Mouse (Mus musculus): ENCODE measurements around the gene Szrd1. TPM values are rescaled to one million over a fixed set of nuclear protein-coding genes. Genes with fewer than 3 reads are reported as not detected.

Gene Szrd1
- polyA plus RNA-seq (2015; fragmentation: Nextera tagmentation; extraction: Ambion mirVana), result 43.6 and 44.2 TPM in 2 replicates

DNA sequence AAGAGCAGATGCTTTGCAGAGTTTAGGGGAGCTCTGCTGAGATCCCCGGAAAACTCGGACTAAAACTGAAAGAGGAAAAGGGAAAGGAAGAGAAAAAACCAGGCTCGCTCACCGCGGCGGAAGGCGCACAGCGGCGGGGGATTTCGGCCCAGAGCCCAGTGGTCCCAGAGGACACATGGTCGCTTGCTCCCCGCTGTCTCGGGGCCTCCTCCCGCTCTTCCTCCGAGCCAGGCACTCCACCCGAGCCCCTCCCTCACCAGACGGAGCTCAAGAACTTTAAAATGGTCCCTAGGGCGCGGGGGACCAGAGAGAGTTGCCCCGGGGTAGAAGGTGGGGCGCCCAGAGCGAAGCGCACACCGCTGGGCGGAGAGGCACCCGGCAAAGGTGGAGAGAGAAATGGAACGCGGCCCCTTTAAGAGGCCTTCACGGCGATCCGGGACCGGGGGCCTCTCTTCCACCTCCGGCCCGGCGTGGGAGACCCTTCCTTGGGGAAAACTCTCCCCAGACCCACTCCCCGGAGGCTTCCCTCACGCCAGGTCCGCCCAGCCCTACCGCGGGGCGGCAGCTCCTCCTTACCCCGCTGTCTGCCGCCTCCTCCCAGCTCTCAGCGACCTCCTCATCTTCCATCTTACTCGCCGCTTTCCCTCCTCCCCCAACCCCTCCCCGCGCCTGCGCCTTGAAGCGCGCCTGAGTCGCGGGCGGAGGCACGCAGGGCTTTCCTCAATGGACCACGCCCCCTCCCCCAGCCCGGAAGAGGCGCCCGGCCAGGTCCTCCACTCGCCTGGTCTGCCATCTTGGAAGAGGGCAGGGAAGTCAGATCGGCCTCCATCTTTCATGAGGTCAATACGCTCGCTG lies at the start of gene Szrd1:
Gene Szrd1, minus strand, starts transcription at position 660 of the 855 bp plus-strand sequence.
- Histone ChIP-seq H3K9ac (peak within 1 kb of the TSS; percentile 90), H3K27me3 (no peaks in the 10 kb centered on the region), H3K9me3 (no peaks in the 10 kb centered on the region), H3K36me3 (no peaks in the 10 kb centered on the region), H3K4me1 (peaks cover 41% of the 10 kb centered on the region), H3K27ac (peak within 1 kb of the TSS; percentile 93), H3K4me3 (peak within 1 kb of the TSS; percentile 91), H3K4me2 (replicated peaks) (peak within 1 kb of the TSS; percentile 92)
- WGBS, result under 1% methylated on average over 62 of the region's 63 CpGs
- peak; percentile 93 for ATAC-seq (ENCODE audit: low FRiP score, low read depth)

DNA sequence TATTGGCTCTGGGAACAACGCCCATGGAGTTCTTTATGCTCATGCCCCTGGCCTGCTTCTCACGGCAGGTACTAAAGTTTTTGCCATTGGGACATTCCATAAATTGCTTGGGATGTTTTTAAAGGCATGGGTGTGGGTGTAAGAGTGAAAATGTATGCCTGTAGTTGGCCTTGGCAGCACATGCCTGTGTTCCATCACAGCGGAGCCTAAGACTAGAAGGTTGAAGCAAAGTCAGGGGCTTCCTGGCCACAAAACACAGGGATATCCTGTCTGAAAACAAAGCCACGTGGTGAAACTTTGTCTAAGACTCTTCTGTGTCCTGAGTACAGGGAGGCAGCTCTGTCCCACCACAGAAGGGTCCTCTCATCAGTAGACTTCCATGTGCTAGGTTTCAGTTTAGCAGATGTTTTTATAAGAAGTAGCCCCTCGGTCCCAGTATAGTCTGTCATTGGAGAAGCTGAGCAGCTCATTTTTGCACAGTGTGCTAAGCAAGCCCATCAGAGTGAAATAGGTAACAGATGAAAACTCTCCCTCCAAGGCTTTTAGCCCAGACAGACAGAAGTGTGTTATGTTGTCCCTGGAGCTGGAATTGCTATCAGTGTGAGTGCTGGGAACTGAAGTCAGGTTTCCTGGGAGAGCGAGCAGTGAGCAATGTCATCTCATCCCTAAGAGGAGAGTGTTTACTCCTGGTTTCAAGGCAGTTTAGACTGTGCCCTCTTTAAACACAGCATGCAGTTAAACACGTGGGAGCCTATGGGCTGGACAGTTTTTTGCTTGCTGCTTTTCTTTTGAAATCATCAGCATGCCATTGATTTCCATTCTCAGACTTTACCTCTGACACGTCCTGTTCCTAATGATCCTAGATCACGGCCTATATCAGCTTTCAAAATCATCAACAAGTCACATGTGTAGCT lies 47.6 kb upstream of the Szrd1 start:
- 42% methylated on average over 9 of the region's 9 CpGs for WGBS

DNA sequence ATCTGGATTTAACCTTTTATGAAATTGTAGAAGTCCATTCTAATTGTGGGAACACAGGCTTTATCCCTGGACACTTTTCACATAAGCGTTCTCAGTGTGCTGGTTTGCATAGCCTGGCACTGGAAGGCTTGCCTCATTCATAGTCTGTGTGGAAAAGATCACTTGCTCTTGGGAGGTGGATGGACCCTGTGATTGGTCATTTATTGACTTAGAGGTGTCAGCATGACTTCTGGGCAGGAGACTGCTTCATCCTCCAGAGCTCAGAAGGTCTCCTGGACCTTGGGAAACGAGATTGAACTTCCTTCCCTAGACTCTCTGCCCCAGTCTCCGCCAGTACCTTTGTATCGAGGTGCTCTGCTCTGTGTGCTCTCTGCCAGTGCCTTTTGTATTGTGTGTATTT lies 44.9 kb upstream of the Szrd1 start:
- H3K27me3 ChIP-seq, result no peaks in the 10 kb centered on the region
- ATAC-seq (ENCODE audit: low FRiP score, low read depth), result no peak

More for the DNA sequence above, 47.6 kb upstream of the Szrd1 start:
- Histone ChIP-seq H3K4me3 (no peak overlapping the region), H3K27me3 (no peaks in the 10 kb centered on the region), H3K4me1 (peaks cover 30% of the 10 kb centered on the region), H3K9ac (no peak overlapping the region), H3K9me3 (no peaks in the 10 kb centered on the region), H3K27ac (peak overlapping the region; percentile 83), H3K36me3 (peaks cover 54% of the 10 kb centered on the region), H3K4me2 (replicated peaks) (peak overlapping the region; percentile 36)
- ATAC-seq (ENCODE audit: low FRiP score, low read depth), result peak; percentile 67

DNA sequence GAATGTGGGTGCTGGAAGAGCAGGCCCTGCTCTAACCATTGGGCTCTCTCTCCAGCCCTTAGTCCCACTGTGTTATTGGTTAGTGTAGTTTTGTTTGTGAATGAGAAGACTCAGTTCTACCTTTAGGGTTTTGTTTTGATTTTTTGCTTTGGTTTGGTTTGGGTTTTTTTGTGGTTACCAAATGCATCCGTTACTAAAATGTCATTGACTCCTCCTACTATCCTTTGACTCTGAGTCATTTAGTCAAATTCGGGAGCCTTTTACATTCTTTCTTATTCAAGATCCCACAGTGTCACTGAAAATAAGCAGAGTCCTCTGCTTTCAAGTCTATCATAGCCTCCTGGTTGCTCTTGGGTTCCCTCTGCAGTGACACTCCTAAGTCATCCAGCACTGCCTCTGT lies 44.4 kb upstream of the Szrd1 start:
- Histone ChIP-seq H3K9me3 (no peaks in the 10 kb centered on the region), H3K4me2 (replicated peaks) (no peak overlapping the region), H3K4me1 (peaks cover 30% of the 10 kb centered on the region), H3K27ac (no peak overlapping the region), H3K36me3 (peaks cover 55% of the 10 kb centered on the region), H3K9ac (no peak overlapping the region), H3K4me3 (no peak overlapping the region), H3K27me3 (no peaks in the 10 kb centered on the region)
- WGBS, result 92% methylated on average over 2 of the region's 2 CpGs
- ATAC-seq (ENCODE audit: low FRiP score, low read depth), result no peak

More for the DNA sequence above, 44.9 kb upstream of the Szrd1 start:
- WGBS, result 89% methylated on average over 4 of the region's 4 CpGs
- Histone ChIP-seq H3K4me3 (no peak overlapping the region), H3K36me3 (peaks cover 52% of the 10 kb centered on the region), H3K9ac (no peak overlapping the region), H3K4me1 (peaks cover 30% of the 10 kb centered on the region), H3K4me2 (replicated peaks) (no peak overlapping the region), H3K9me3 (no peaks in the 10 kb centered on the region), H3K27ac (no peak overlapping the region)

DNA sequence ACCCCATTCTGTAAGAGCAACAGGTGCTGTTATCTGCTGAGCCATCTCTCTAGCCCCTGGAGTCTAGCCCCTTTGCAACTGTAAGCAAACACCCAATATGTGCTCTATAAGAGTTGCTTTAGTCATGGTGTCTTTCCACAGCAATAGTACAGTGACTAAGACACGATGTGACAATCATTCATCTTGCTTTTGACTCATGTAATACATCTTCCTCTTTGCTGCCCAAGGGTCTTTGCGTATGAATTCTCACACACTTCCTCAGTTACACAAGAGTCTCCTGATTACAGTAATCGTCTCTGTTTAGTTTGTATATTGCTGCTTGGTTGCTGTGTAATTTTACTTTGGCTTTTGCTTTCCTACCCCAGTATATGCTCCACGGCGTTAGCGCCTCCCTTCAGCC lies 42.4 kb upstream of the Szrd1 start:
- H3K9ac ChIP-seq, result no peak overlapping the region
- no peak overlapping the region for H3K27ac ChIP-seq
- 95% methylated on average over 6 of the region's 6 CpGs for whole genome bisulfite sequencing
- no peak overlapping the region for H3K4me3 ChIP-seq
- ATAC-seq (ENCODE audit: low FRiP score, low read depth), result no peak
- no peaks in the 10 kb centered on the region for H3K27me3 ChIP-seq
- peaks cover 69% of the 10 kb centered on the region for H3K36me3 ChIP-seq
- H3K9me3 ChIP-seq, result no peaks in the 10 kb centered on the region
- H3K4me2 ChIP-seq (replicated peaks), result no peak overlapping the region
- H3K4me1 ChIP-seq, result peaks cover 19% of the 10 kb centered on the region

DNA sequence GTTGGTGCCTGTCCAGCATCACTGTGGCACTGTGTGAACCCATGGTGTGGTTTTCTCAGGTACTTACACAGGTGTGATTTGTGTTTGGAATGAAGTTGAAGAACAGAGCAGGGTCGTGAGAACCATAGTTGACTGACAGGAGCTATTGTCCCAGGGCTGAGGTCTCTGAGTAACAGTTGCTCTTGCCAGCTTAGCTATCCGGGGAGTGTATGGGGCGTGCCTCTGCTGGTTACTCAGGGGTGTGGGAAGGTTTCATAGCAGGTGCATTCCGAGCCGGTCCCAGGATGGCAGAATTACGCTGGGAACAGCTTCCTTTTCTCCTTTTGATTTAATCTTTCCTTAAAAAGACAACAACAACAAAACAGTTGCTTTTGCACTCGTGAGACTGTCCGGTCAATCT lies 41.3 kb upstream of the Szrd1 start:
- peaks cover 79% of the 10 kb centered on the region for H3K36me3 ChIP-seq
- H3K4me3 ChIP-seq, result no peak overlapping the region
- H3K27ac ChIP-seq, result no peak overlapping the region
- no peaks in the 10 kb centered on the region for H3K27me3 ChIP-seq
- peaks cover 8% of the 10 kb centered on the region for H3K4me1 ChIP-seq
- ATAC-seq (ENCODE audit: low FRiP score, low read depth), result no peak
- no peaks in the 10 kb centered on the region for H3K9me3 ChIP-seq
- H3K4me2 ChIP-seq (replicated peaks), result no peak overlapping the region
- H3K9ac ChIP-seq, result no peak overlapping the region
- 86% methylated on average over 8 of the region's 8 CpGs for WGBS

DNA sequence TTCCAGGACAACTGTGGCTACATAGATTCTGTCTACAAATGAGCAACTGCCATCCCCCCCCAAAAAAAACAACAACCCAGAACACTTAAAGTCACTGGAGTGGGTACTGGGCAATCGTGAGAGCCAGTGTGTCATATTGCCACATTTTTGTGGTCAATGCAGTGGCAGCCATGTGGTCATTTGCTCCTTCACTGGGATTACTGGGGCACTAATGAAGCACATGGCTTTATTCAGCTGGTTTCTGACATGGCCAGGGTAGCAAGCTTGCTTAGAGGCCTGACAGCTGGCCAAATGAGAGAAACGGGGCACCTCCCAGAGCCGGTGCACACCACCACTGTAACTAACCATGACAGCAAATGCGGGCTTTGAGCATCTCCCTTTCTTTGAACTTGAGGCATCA lies 38.9 kb upstream of the Szrd1 start:
- Histone ChIP-seq H3K36me3 (peaks cover 84% of the 10 kb centered on the region), H3K27ac (no peak overlapping the region), H3K4me1 (no peaks in the 10 kb centered on the region), H3K9ac (no peak overlapping the region), H3K27me3 (no peaks in the 10 kb centered on the region), H3K9me3 (no peaks in the 10 kb centered on the region), H3K4me2 (replicated peaks) (no peak overlapping the region), H3K4me3 (no peak overlapping the region)
- 85% methylated on average over 4 of the region's 4 CpGs for WGBS
- no peak for ATAC-seq (ENCODE audit: low FRiP score, low read depth)

DNA sequence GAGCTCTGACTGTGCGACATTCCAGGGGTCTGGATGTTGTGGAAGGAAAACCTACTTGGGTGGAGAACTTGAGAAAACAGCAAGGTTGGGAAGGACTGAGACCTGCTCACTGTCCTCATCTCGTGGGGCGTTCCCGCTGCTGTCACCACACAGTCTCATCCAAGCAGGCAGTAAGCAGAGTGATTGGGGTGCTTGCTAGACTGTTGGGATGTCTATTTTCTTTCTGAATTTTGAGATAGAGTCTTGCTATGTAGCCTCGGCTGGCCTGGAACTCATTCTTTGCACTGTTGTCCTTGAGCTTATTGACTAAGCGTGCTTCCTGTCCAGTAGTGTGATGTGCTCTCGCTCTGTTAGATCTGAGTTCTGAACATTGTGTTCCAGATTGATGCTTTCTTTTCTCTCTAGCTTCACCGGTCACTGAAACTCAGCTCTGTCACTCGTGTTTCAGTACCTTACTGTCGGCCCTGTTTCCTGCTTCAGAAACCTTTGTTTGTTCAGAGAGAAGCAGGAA lies 36.8 kb upstream of the Szrd1 start:
- no peaks in the 10 kb centered on the region for H3K27me3 ChIP-seq
- H3K4me3 ChIP-seq, result no peak overlapping the region
- no peak overlapping the region for H3K9ac ChIP-seq
- H3K36me3 ChIP-seq, result peaks cover 76% of the 10 kb centered on the region
- H3K9me3 ChIP-seq, result no peaks in the 10 kb centered on the region
- 83% methylated on average over 10 of the region's 10 CpGs for WGBS
- ATAC-seq (ENCODE audit: low FRiP score, low read depth), result no peak
- no peak overlapping the region for H3K27ac ChIP-seq
- no peak overlapping the region for H3K4me2 ChIP-seq (replicated peaks)
- H3K4me1 ChIP-seq, result no peaks in the 10 kb centered on the region

DNA sequence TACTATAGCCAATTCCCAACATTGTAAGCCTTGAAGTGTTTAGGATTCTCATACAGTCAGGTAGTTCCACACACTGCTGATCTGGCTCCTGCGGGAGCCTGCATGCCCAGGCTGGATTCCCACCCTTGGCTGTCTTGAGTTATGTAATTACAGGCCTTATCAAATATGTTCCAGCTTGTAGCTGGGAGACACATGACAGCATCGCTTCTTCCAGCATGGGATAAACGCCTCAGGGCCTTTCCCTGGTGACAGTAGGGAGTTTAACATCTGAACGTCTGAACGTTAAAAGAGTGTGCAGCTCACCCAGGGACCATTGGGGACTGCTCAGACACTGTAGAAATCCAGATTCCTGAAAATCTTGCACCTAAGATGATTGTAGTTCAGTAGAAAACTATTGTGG lies 36.2 kb upstream of the Szrd1 start:
- Histone ChIP-seq H3K36me3 (peaks cover 76% of the 10 kb centered on the region), H3K4me3 (no peak overlapping the region), H3K4me2 (replicated peaks) (no peak overlapping the region), H3K9ac (no peak overlapping the region), H3K9me3 (no peaks in the 10 kb centered on the region), H3K4me1 (no peaks in the 10 kb centered on the region), H3K27me3 (no peaks in the 10 kb centered on the region), H3K27ac (no peak overlapping the region)
- no peak for ATAC-seq (ENCODE audit: low FRiP score, low read depth)
- 81% methylated on average over 5 of the region's 5 CpGs for WGBS

DNA sequence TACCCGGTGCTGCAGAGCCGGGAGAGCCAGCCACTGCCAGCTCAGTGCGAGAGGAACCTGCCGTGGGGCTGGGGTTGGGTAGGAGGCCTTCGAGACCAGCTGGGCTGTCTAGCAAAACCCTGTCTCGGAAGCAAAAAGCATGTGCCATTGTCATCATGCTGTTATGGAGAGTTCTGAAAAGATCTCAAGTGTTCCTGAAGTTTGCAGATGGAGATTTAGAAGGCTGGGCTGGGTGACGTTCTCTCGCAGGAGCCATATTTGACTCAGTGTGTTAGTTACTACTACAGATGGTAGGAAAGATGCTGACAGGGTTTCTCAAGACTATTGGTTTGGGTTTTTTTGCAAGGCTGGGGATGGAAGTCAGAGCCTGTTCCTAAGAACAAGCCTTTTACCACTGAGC lies 32.5 kb upstream of the Szrd1 start:
- no peak for ATAC-seq (ENCODE audit: low FRiP score, low read depth)

DNA sequence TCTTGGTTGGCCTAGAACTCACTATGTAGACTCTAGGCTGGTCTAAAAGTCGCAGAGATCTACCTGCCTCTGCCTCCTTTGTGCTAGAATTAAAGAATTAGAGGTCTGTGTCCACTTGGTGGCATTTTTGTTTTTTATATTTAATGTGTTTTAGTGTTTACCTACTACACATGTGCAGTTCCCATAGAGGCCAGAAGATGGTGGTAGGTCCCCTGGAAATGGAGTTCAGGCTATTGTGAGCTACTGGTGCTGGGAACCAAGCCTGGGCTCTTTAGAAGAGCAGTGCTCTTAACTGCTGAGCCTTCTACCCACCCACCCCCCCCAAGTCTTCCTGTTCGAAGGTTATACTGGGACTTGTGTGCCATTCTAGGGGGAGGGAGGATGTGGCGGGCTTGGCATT lies 27.6 kb upstream of the Szrd1 start:
- 90% methylated on average over 3 of the region's 3 CpGs for WGBS
- Histone ChIP-seq H3K36me3 (peaks cover 55% of the 10 kb centered on the region), H3K4me2 (replicated peaks) (no peak overlapping the region)

More for the DNA sequence above, 32.5 kb upstream of the Szrd1 start:
- Histone ChIP-seq H3K4me1 (no peaks in the 10 kb centered on the region), H3K4me3 (no peak overlapping the region), H3K9me3 (no peaks in the 10 kb centered on the region), H3K36me3 (peaks cover 74% of the 10 kb centered on the region), H3K27ac (0 out of 2 replicates have a peak overlapping the region, but pooled peaks have one; percentile 15), H3K27me3 (no peaks in the 10 kb centered on the region), H3K9ac (no peak overlapping the region), H3K4me2 (replicated peaks) (no peak overlapping the region)
- WGBS, result 88% methylated on average over 8 of the region's 8 CpGs

More for the DNA sequence above, 27.6 kb upstream of the Szrd1 start:
- Histone ChIP-seq H3K4me3 (no peak overlapping the region), H3K4me1 (no peaks in the 10 kb centered on the region), H3K9me3 (0 out of 2 replicates have a peak, but pooled peaks cover 4% of the 10 kb centered on the region), H3K27ac (no peak overlapping the region), H3K9ac (no peak overlapping the region), H3K27me3 (no peaks in the 10 kb centered on the region)
- ATAC-seq (ENCODE audit: low FRiP score, low read depth), result no peak

Measured in limb, embryonic 13.5 days (tissue).